Mouse (Mus musculus) limb, embryonic 13.5 days (tissue): ENCODE data around the gene Vmn1r206. TPM values are rescaled to one million over a fixed set of nuclear protein-coding genes. Genes with fewer than 3 reads are reported as not detected.
"Not testable (repeated sequence)": the region's sequence is repeated elsewhere in the genome, so short reads cannot be mapped to it uniquely, and the experiment has no call there.

Experiments used
- ATAC-seq: fragments of 200-750 bp; cut with Nextera tagmentation; 2 replicates; pipeline ENCODE4 v1.8.0; 2017; ENCODE audit warnings: low read depth, moderate number of reproducible peaks, moderate TSS enrichment; ENCODE audit not compliant: low FRiP score
- H3K27ac ChIP-seq: fragments of 300-500 bp; sonication (generic); 2 replicates; pipeline ENCODE4 v1.5.1; 2015; ENCODE audit warnings: inconsistent platforms, mild to moderate bottlenecking, moderate library complexity
- H3K27me3 ChIP-seq: fragments of 300-500 bp; sonication (generic); 2 replicates; pipeline ENCODE4 v1.6.1; 2015; ENCODE audit warnings: mild to moderate bottlenecking, inconsistent platforms
- H3K36me3 ChIP-seq: fragments of 300-500 bp; sonication (generic); 2 replicates; pipeline ENCODE4 v1.6.1; 2015; ENCODE audit warnings: inconsistent platforms, mild to moderate bottlenecking, moderate library complexity
- H3K4me1 ChIP-seq: fragments of 300-500 bp; sonication (generic); 2 replicates; pipeline ENCODE4 v1.6.1; 2015; ENCODE audit warnings: inconsistent platforms
- H3K4me2 ChIP-seq: fragments of 300-500 bp; sonication (generic); replicated peaks from 2 replicates; pipeline ENCODE4 v1.6.1; 2015; ENCODE audit warnings: inconsistent platforms, mild to moderate bottlenecking, moderate library complexity
- H3K4me3 ChIP-seq: fragments of 300-500 bp; sonication (generic); 2 replicates; pipeline ENCODE4 v1.5.1; 2015; ENCODE audit warnings: moderate library complexity, mild to moderate bottlenecking, inconsistent platforms
- H3K9ac ChIP-seq: fragments of 300-500 bp; sonication (generic); 2 replicates; pipeline ENCODE4 v1.6.1; 2015; ENCODE audit warnings: mild to moderate bottlenecking, inconsistent platforms
- H3K9me3 ChIP-seq: fragments of 300-500 bp; sonication (generic); 2 replicates; pipeline ENCODE4 v1.6.1; 2016; ENCODE audit warnings: inconsistent platforms
- WGBS: fragments of 180-500 bp; shearing (Covaris S2); methylation state at CpG from one replicate; pipeline ENCODE4 v1.1.7; 2015; 5-methylcytosine and 5-hydroxymethylcytosine counted together
- polyA plus RNA-seq: library from polyadenylated mRNA; unstranded; fragments of >200 nt; fragmentation: Nextera tagmentation; extraction: Ambion mirVana; gene quantifications from 2 replicates; pipeline ENCODE4 v1.2.1, GENCODE M21; 2015

The Vmn1r206 gene
- polyA plus RNA-seq, result not detected in 2 replicates

DNA sequence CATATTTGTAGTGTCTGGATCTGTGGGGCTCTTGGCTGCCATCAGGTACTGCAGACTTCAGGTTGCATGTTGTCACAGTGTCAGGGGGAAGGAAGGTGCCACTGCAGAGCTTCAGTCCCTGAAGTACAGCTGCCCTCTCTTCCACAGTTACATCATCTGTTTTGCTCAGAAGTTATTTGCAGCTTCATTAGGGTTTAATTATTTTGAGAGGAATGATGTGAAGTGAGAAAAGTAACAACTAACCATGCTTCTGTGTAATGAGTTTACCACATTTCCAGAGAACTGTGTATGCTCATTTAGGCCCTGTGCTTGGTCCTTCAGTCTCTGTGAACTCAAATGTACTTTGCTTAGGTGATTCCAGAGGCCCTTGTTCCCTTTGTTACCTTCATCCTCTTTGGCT, at the start of gene Vmn1r206:
TSS of gene Vmn1r206 (minus strand) at position 101 of the 400 bp plus-strand sequence.
- not testable (repeated sequence) for H3K4me1 ChIP-seq, H3K36me3 ChIP-seq, H3K27me3 ChIP-seq, H3K4me2 ChIP-seq, H3K9me3 ChIP-seq, H3K4me3 ChIP-seq, H3K9ac ChIP-seq, H3K27ac ChIP-seq, ATAC-seq

DNA sequence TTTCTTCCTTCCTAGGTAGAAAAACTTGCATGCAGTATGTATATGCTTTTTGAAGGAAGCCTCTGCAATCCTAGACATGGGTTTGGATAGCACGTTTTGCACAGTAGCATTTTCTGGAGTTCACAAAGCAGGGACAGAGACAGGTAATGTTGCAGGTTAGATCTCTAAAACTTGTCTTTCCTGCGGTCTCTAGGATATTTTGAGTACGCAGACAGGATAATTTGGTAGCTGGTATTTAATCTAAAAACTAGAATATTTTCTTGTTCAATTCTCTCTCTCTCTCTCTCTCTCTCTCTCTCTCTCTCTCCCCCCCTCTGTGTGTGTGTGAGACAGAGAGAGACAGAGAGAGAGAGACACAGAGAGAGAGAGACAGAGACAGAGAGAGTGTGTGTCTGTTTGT, 31.2 kb downstream of the Vmn1r206 start, which contains the start of gene Vmn1r205:
TSS of gene Vmn1r205 (minus strand) at position 101 of the 400 bp plus-strand sequence.
- Histone ChIP-seq H3K27ac (no peak within 1 kb of the TSS), H3K36me3 (no peaks in the 10 kb centered on the region), H3K4me1 (no peaks in the 10 kb centered on the region), H3K27me3 (no peaks in the 10 kb centered on the region), H3K4me2 (no peak within 1 kb of the TSS), H3K9ac (no peak within 1 kb of the TSS), H3K9me3 (no peaks in the 10 kb centered on the region), H3K4me3 (no peak within 1 kb of the TSS)
- ATAC-seq, result no peak
- WGBS, result 85% methylated on average over 3 of the region's 3 CpGs

DNA sequence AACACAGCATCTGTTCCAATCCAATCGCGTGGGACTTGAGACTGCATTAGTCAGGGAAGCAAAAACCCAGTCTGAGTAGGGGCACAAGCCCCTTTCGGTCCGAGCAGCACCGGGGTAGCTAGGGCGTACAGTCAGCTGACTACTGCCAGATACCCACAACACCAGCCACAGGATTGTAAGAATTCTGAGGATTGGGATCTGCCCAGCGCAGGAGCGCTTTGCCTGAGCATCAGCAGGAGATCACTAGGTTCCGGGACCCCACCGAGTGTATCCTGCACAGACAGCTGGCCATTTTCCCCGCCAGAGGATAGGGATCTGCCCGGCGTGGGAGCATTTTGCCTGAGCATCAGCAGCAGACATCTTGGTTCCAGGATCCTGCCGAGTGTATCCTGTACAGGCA, 40.7 kb downstream of the Vmn1r206 start:
- WGBS, result 80% methylated on average over 14 of the region's 14 CpGs
- H3K4me1 ChIP-seq, H3K27me3 ChIP-seq, H3K27ac ChIP-seq, H3K9ac ChIP-seq, H3K4me3 ChIP-seq, H3K9me3 ChIP-seq, ATAC-seq, H3K36me3 ChIP-seq, H3K4me2 ChIP-seq: not testable (repeated sequence)

DNA sequence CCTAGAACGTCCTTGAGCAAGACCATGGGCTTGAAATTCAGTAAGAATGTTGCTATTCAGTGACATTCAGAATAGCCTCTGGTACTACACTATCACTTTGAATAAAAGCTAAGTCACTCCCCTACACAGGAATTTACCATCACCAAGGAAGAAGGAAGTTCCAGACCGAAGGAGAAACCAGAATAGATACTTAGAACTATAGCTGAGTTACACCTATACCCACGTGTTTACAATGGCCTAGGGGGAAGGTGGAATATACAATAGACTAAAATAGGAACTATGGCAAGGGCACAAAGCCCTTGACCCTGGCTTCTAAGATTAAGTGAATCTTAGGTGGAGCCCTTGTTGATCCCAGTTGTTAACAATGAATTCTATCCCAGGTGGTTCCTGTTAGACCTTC, 49.1 kb downstream of the Vmn1r206 start:
- H3K4me3 ChIP-seq, H3K27ac ChIP-seq, H3K27me3 ChIP-seq, H3K36me3 ChIP-seq, H3K9me3 ChIP-seq, H3K4me1 ChIP-seq, H3K4me2 ChIP-seq, ATAC-seq, H3K9ac ChIP-seq: not testable (repeated sequence)
- 76% methylated on average over 3 of the region's 3 CpGs for WGBS

Other genes starting within 250 kb of the Vmn1r206 start
- gene Vmn1r199, start 244.4 kb downstream of the Vmn1r206 start, polyA plus RNA-seq, result not detected in 2 replicates
- gene Vmn1r200, start 233.9 kb downstream of the Vmn1r206 start, polyA plus RNA-seq, result not detected in 2 replicates
- not detected in 2 replicates for gene Vmn1r201, start 152.3 kb downstream of the Vmn1r206 start, polyA plus RNA-seq
- gene Vmn1r202, start 118.9 kb downstream of the Vmn1r206 start, polyA plus RNA-seq, result not detected in 2 replicates
- gene Vmn1r203, start 106.1 kb downstream of the Vmn1r206 start, polyA plus RNA-seq, result not detected in 2 replicates
- gene Vmn1r204, start 71.1 kb downstream of the Vmn1r206 start, polyA plus RNA-seq, result not detected in 2 replicates
- gene Vmn1r205, start 31.3 kb downstream of the Vmn1r206 start, polyA plus RNA-seq, result not detected in 2 replicates
- gene Vmn1r207-ps, start 105.4 kb upstream of the Vmn1r206 start, polyA plus RNA-seq, result not detected in 2 replicates
- gene Vmn1r208, start 153.1 kb upstream of the Vmn1r206 start, polyA plus RNA-seq, result not detected in 2 replicates
- gene Vmn1r209, start 185.4 kb upstream of the Vmn1r206 start, polyA plus RNA-seq, result not detected in 2 replicates
- not detected in 2 replicates for gene Vmn1r210, start 207.1 kb upstream of the Vmn1r206 start, polyA plus RNA-seq
- gene Vmn1r211, start 233.3 kb upstream of the Vmn1r206 start, polyA plus RNA-seq, result not detected in 2 replicates